Mouse (Mus musculus) heart, embryonic 15.5 days (tissue): ENCODE measurements around the gene Ythdf2. TPM values are rescaled to one million over a fixed set of nuclear protein-coding genes. Genes with fewer than 3 reads are reported as not detected.

ENCODE experiments used
- ATAC-seq: fragments of 200-750 bp; cut with Nextera tagmentation; replicated peaks from 2 replicates; pipeline ENCODE4 v1.8.0; 2017; ENCODE audit warnings: low read depth, moderate TSS enrichment; ENCODE audit not compliant: insufficient number of reproducible peaks, insufficient read depth, low FRiP score
- H3K27ac ChIP-seq: fragments of 300-500 bp; sonication (generic); 2 replicates; pipeline ENCODE4 v1.5.1; 2015; ENCODE audit warnings: mild to moderate bottlenecking, inconsistent platforms
- H3K27me3 ChIP-seq: fragments of 300-500 bp; sonication (generic); 2 replicates; pipeline ENCODE4 v1.6.1; 2015; ENCODE audit warnings: inconsistent platforms
- H3K36me3 ChIP-seq: fragments of 300-500 bp; sonication (generic); 2 replicates; pipeline ENCODE4 v1.6.1; 2015; ENCODE audit warnings: mild to moderate bottlenecking, inconsistent platforms
- H3K4me1 ChIP-seq: fragments of 300-500 bp; sonication (generic); replicated peaks from 2 replicates; pipeline ENCODE4 v1.6.1; 2015; ENCODE audit warnings: inconsistent platforms
- H3K4me2 ChIP-seq: fragments of 300-500 bp; sonication (generic); 2 replicates; pipeline ENCODE4 v1.6.1; 2015; ENCODE audit warnings: inconsistent platforms, mild to moderate bottlenecking, moderate library complexity
- H3K4me3 ChIP-seq: fragments of 300-500 bp; sonication (generic); 2 replicates; pipeline ENCODE4 v1.5.1; 2015; ENCODE audit warnings: mild to moderate bottlenecking, inconsistent platforms
- H3K9ac ChIP-seq: fragments of 300-500 bp; sonication (generic); 2 replicates; pipeline ENCODE4 v1.6.1; 2015; ENCODE audit warnings: mild to moderate bottlenecking, inconsistent platforms
- H3K9me3 ChIP-seq: fragments of 300-500 bp; sonication (generic); replicated peaks from 2 replicates; pipeline ENCODE4 v1.6.1; 2016; ENCODE audit warnings: inconsistent platforms
- WGBS: fragments of 180-500 bp; shearing (Covaris S2); methylation state at CpG from one replicate; pipeline ENCODE4 v1.1.7; 2015; ENCODE audit warnings: mixed read lengths; 5-methylcytosine and 5-hydroxymethylcytosine counted together
- polyA plus RNA-seq: library from polyadenylated mRNA; unstranded; fragments of >200 nt; fragmentation: Nextera tagmentation; extraction: Ambion mirVana; gene quantifications from 2 replicates; pipeline ENCODE4 v1.2.1, GENCODE M21; 2015

Gene Ythdf2
- polyA plus RNA-seq, 1 experiment from 2014 or later = 57.8 TPM

DNA sequence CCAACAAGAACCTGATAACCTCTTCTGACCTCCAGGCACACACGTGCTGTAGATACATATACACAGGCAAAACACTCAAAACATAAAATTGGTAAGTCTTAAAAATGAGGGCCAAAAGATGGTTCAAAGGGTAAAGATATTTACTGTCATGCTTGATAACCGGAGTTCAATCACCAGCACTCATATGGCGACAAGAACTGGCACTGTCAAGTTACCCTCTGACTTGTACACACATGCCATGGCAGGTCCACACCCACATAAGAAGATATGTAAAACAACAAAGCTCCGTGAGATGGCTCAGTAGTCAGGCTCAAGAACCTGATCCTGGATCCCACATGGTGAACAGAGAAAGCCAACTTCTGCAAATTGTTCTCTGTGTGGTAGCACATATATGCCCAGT, 4.8 kb downstream of the Ythdf2 start:
- WGBS = 82% methylated on average over 4 of the region's 4 CpGs
- Histone ChIP-seq H3K36me3 (peaks cover 63% of the 10 kb centered on the region), H3K4me2 (no peak overlapping the region), H3K9ac (no peak overlapping the region), H3K4me1 (peaks cover 23% of the 10 kb centered on the region), H3K9me3 (no peaks in the 10 kb centered on the region), H3K27ac (no peak overlapping the region), H3K27me3 (no peaks in the 10 kb centered on the region), H3K4me3 (no peak overlapping the region)
- no peak for ATAC-seq

GRCm38 (mm10) chr4:132198771-132199170, 13.3 kb downstream of the Ythdf2 start:
- Histone ChIP-seq H3K9me3 (no peaks in the 10 kb centered on the region), H3K36me3 (peaks cover 20% of the 10 kb centered on the region), H3K27me3 (no peaks in the 10 kb centered on the region), H3K4me3 (no peak overlapping the region), H3K4me1 (peaks cover 25% of the 10 kb centered on the region), H3K27ac (no peak overlapping the region), H3K9ac (no peak overlapping the region), H3K4me2 (no peak overlapping the region)
- no peak for ATAC-seq

DNA sequence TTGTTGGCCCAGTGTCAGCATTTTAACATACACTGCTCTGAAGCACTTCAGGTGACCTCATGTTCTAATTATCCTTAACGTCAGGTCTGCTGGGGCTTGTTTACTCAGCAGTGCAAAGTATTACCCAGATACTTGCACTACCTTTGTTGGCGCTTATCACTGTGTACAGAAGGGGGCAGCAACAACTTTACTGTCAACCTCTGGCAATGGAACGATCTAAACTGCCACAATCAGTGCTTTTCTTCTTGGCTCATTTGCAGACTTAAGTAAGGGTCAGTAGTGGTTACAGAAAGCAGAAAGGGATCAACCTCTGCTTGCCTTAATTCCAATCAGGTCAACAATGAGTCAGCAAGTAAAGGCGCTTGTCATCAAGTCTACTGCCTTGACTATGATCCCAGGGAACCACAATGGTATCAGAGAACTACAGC, 13.8 kb downstream of the Ythdf2 start:
- Histone ChIP-seq H3K4me2 (no peak overlapping the region), H3K36me3 (peaks cover 15% of the 10 kb centered on the region), H3K9ac (no peak overlapping the region), H3K27ac (no peak overlapping the region), H3K9me3 (no peaks in the 10 kb centered on the region), H3K4me1 (peaks cover 25% of the 10 kb centered on the region), H3K4me3 (no peak overlapping the region), H3K27me3 (no peaks in the 10 kb centered on the region)
- ATAC-seq = 0 out of 2 replicates have a peak, but pooled peaks have one; percentile 53
- WGBS = 38% methylated on average over 4 of the region's 4 CpGs

GRCm38 (mm10) chr4:132194975-132195374, 17.1 kb downstream of the Ythdf2 start:
- Histone ChIP-seq H3K27me3 (no peaks in the 10 kb centered on the region), H3K4me2 (no peak overlapping the region), H3K36me3 (peaks cover 3% of the 10 kb centered on the region; the same call in 1 of the 2 replicates), H3K4me3 (no peak overlapping the region), H3K9me3 (no peaks in the 10 kb centered on the region), H3K27ac (no peak overlapping the region), H3K9ac (no peak overlapping the region), H3K4me1 (peaks cover 23% of the 10 kb centered on the region)
- ATAC-seq = no peak
- WGBS = 80% methylated on average over 3 of the region's 3 CpGs

- no peak overlapping the region for H3K9ac ChIP-seq
- H3K9me3 ChIP-seq = no peaks in the 10 kb centered on the region
- no peaks in the 10 kb centered on the region for H3K27me3 ChIP-seq
- H3K4me2 ChIP-seq = no peak overlapping the region
- no peak for ATAC-seq
- H3K4me3 ChIP-seq = no peak overlapping the region
- no peak overlapping the region for H3K27ac ChIP-seq
- peaks cover 20% of the 10 kb centered on the region for H3K4me1 ChIP-seq
- H3K36me3 ChIP-seq = peaks cover 6% of the 10 kb centered on the region; the same call in 1 of the 2 replicates
- WGBS = 82% methylated on average over 6 of the region's 6 CpGs
Measured at GRCm38 (mm10) chr4:132194373-132194772, 17.7 kb downstream of the Ythdf2 start.

GRCm38 (mm10) chr4:132187826-132188401, 24.2 kb downstream of the Ythdf2 start:
- no peak for ATAC-seq
- Histone ChIP-seq H3K4me3 (no peak overlapping the region), H3K27ac (no peak overlapping the region), H3K9ac (no peak overlapping the region), H3K4me1 (no peaks in the 10 kb centered on the region), H3K36me3 (peaks cover 37% of the 10 kb centered on the region), H3K27me3 (no peaks in the 10 kb centered on the region), H3K4me2 (no peak overlapping the region), H3K9me3 (no peaks in the 10 kb centered on the region)
- WGBS = 90% methylated on average over 2 of the region's 2 CpGs

GRCm38 (mm10) chr4:132183162-132183561, 28.9 kb downstream of the Ythdf2 start:
- Histone ChIP-seq H3K9ac (no peak overlapping the region), H3K27me3 (no peaks in the 10 kb centered on the region), H3K27ac (no peak overlapping the region), H3K4me1 (no peaks in the 10 kb centered on the region), H3K4me3 (no peak overlapping the region), H3K9me3 (no peaks in the 10 kb centered on the region), H3K4me2 (no peak overlapping the region), H3K36me3 (peaks cover 31% of the 10 kb centered on the region)
- 85% methylated on average over 3 of the region's 3 CpGs for WGBS
- no peak for ATAC-seq

GRCm38 (mm10) chr4:132181721-132182658, 30.1 kb downstream of the Ythdf2 start:
- WGBS = 65% methylated on average over 22 of the region's 22 CpGs
- H3K27ac ChIP-seq = no peak overlapping the region
- H3K36me3 ChIP-seq = peaks cover 27% of the 10 kb centered on the region
- no peak overlapping the region for H3K4me2 ChIP-seq
- no peak overlapping the region for H3K4me3 ChIP-seq
- no peaks in the 10 kb centered on the region for H3K4me1 ChIP-seq
- ATAC-seq = no peak
- H3K9me3 ChIP-seq = no peaks in the 10 kb centered on the region
- H3K9ac ChIP-seq = no peak overlapping the region
- no peaks in the 10 kb centered on the region for H3K27me3 ChIP-seq

GRCm38 (mm10) chr4:132180710-132181109, 31.4 kb downstream of the Ythdf2 start:
- Histone ChIP-seq H3K27me3 (no peaks in the 10 kb centered on the region), H3K4me2 (no peak overlapping the region), H3K36me3 (peaks cover 24% of the 10 kb centered on the region), H3K9me3 (no peaks in the 10 kb centered on the region), H3K4me1 (no peaks in the 10 kb centered on the region), H3K9ac (no peak overlapping the region), H3K27ac (no peak overlapping the region), H3K4me3 (no peak overlapping the region)
- WGBS = 73% methylated on average over 9 of the region's 9 CpGs
- ATAC-seq = no peak

- H3K9me3 ChIP-seq = no peaks in the 10 kb centered on the region
- no peak overlapping the region for H3K27ac ChIP-seq
- H3K9ac ChIP-seq = no peak overlapping the region
- H3K36me3 ChIP-seq = peaks cover 6% of the 10 kb centered on the region; the same call in 1 of the 2 replicates
- no peaks in the 10 kb centered on the region for H3K27me3 ChIP-seq
- H3K4me3 ChIP-seq = no peak overlapping the region
- H3K4me2 ChIP-seq = no peak overlapping the region
- no peaks in the 10 kb centered on the region for H3K4me1 ChIP-seq
- 9% methylated on average over 10 of the region's 10 CpGs for whole genome bisulfite sequencing
- no peak for ATAC-seq
Measured at GRCm38 (mm10) chr4:132178630-132179059, 33.5 kb downstream of the Ythdf2 start.

DNA sequence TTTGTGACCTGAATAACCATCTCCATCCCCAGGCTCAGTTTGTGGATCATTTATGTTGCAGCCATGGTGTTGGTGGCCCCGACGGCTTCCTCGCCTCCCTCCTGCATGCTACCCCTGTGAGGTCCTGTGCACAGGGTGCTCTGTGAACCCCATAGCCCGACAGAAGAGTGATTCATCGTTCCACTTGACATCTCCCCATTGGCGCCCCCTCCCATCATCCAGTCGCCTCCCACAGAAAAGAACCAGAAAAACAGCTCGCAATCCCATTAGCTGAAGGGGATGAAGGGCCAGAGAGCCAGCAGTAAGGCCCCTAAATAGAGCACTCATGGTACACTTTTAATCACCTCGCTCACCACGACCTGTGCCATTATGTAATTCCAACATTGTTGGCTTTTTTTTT, 35.6 kb downstream of the Ythdf2 start:
- ATAC-seq = no peak
- Histone ChIP-seq H3K4me2 (no peak overlapping the region), H3K4me1 (no peaks in the 10 kb centered on the region), H3K27ac (no peak overlapping the region), H3K9me3 (no peaks in the 10 kb centered on the region), H3K36me3 (no peaks in the 10 kb centered on the region; the same call in 1 of the 2 replicates), H3K9ac (no peak overlapping the region), H3K27me3 (no peaks in the 10 kb centered on the region; the same call in 1 of the 2 replicates), H3K4me3 (no peak overlapping the region)
- 48% methylated on average over 10 of the region's 10 CpGs for WGBS
